Mouse (Mus musculus): Measurements from ENCODE around the gene Vmn2r110. TPM values are rescaled to one million over a fixed set of nuclear protein-coding genes. Genes with fewer than 3 reads are reported as not detected.

Vmn2r110 gene
- polyA plus RNA-seq (2016; fragmentation: Nextera tagmentation; extraction: Ambion mirVana) = 0.06 and 0.14 TPM in 2 replicates

GRCm38 (mm10) chr17:20596323-20596722 is at the start of gene Vmn2r110:
Gene Vmn2r110 (minus strand): TSS chr17:20596423.
- H3K27ac ChIP-seq = no peak within 1 kb of the TSS
- no peaks in the 10 kb centered on the region for H3K36me3 ChIP-seq (replicated peaks)
- no peak within 1 kb of the TSS for H3K9ac ChIP-seq
- no peaks in the 10 kb centered on the region for H3K4me1 ChIP-seq
- 31% methylated on average over 1 of the region's 1 CpGs for WGBS
- ATAC-seq (ENCODE audit: low FRiP score) = no peak
- no peaks in the 10 kb centered on the region for H3K27me3 ChIP-seq
- no peak within 1 kb of the TSS for H3K4me3 ChIP-seq (replicated peaks)
- peaks cover 7% of the 10 kb centered on the region for H3K9me3 ChIP-seq
- H3K4me2 ChIP-seq = no peak within 1 kb of the TSS

DNA sequence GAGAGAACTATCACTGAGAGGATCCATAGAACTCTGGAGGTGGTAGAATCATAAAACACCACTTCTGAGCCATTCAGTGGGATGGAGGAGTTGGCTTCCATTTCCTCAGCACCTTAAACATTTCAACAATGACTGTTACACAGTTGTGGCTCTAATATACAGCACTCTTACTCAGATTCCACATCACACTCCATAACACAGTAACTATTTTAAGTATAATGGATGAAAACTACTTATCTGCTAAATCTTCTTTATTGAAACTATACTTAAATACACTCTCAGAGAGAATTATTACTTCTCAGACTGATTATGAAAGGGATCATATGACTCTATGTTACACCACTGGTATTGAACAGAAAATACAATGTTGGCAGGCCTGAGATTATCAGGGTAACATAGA is 28.6 kb upstream of the Vmn2r110 start, which contains the start of gene Fpr-rs3:
Gene Fpr-rs3, minus strand, starts transcription at position 101 of the 400 bp plus-strand sequence.
- Histone ChIP-seq H3K4me1 (no peaks in the 10 kb centered on the region), H3K9me3 (peaks cover 2% of the 10 kb centered on the region; the same call in 1 of the 2 replicates), H3K4me2 (no peak within 1 kb of the TSS), H3K36me3 (replicated peaks) (no peaks in the 10 kb centered on the region), H3K9ac (no peak within 1 kb of the TSS), H3K4me3 (replicated peaks) (no peak within 1 kb of the TSS), H3K27me3 (no peaks in the 10 kb centered on the region), H3K27ac (no peak within 1 kb of the TSS)
- ATAC-seq (ENCODE audit: low FRiP score) = no peak

DNA sequence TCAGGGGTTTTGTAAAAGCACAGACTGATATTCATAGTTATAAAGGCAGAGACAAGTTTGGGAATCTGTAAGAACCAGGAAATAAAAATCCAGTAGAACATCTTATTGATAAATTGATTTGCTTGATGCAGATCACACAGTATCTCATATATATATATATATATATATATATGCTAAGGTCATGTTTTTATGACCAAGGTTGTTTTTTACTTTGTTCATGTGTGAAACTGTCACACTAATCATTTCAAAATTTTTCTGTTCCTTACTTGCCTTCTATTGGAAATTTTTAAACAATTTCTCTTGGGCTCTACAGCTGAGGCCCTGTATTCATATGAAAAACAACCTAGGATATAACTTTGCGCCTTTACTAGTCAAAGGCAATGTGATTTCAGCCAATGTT is 31.6 kb downstream of the Vmn2r110 start, which contains the start of gene Vmn2r109:
Gene Vmn2r109, minus strand, starts transcription at position 101 of the 400 bp plus-strand sequence.
- H3K4me1 ChIP-seq = no peaks in the 10 kb centered on the region
- H3K9ac ChIP-seq = no peak within 1 kb of the TSS
- no peak for ATAC-seq (ENCODE audit: low FRiP score)
- H3K36me3 ChIP-seq (replicated peaks) = no peaks in the 10 kb centered on the region
- no peaks in the 10 kb centered on the region for H3K9me3 ChIP-seq
- no peak within 1 kb of the TSS for H3K4me3 ChIP-seq (replicated peaks)
- WGBS = 92% methylated on average over 1 of the region's 1 CpGs
- H3K27me3 ChIP-seq = no peaks in the 10 kb centered on the region
- H3K27ac ChIP-seq = no peak within 1 kb of the TSS
- H3K4me2 ChIP-seq = no peak within 1 kb of the TSS

Other genes with a start within 250 kb of the Vmn2r110 start
- gene Vmn1r224, start 182.3 kb downstream of the Vmn2r110 start, polyA plus RNA-seq (2016; fragmentation: Nextera tagmentation; extraction: Ambion mirVana) = not detected in 2 replicates
- gene Vmn2r108, start 115.1 kb downstream of the Vmn2r110 start, polyA plus RNA-seq (2016; fragmentation: Nextera tagmentation; extraction: Ambion mirVana) = not detected in 2 replicates
- not detected in 2 replicates for gene Vmn1r225, start 98.3 kb downstream of the Vmn2r110 start, polyA plus RNA-seq (2016; fragmentation: Nextera tagmentation; extraction: Ambion mirVana)
- gene Vmn2r109, start 31.7 kb downstream of the Vmn2r110 start, polyA plus RNA-seq (2016; fragmentation: Nextera tagmentation; extraction: Ambion mirVana) = not detected in 2 replicates
- gene Fpr-rs3, start 28.5 kb upstream of the Vmn2r110 start, polyA plus RNA-seq (2016; fragmentation: Nextera tagmentation; extraction: Ambion mirVana) = not detected in 2 replicates
- not detected in 2 replicates for gene Vmn1r226, start 86.4 kb upstream of the Vmn2r110 start, polyA plus RNA-seq (2016; fragmentation: Nextera tagmentation; extraction: Ambion mirVana)
- not detected in 2 replicates for gene Vmn1r227, start 133.4 kb upstream of the Vmn2r110 start, polyA plus RNA-seq (2016; fragmentation: Nextera tagmentation; extraction: Ambion mirVana)
- gene Vmn1r228, start 189.7 kb upstream of the Vmn2r110 start, polyA plus RNA-seq (2016; fragmentation: Nextera tagmentation; extraction: Ambion mirVana) = not detected in 2 replicates
- 0.01 TPM in 1 of 2 replicates, not detected in the other for gene Vmn1r229, start 215.1 kb upstream of the Vmn2r110 start, polyA plus RNA-seq (2016; fragmentation: Nextera tagmentation; extraction: Ambion mirVana)
- gene Vmn1r230, start 244.0 kb upstream of the Vmn2r110 start, polyA plus RNA-seq (2016; fragmentation: Nextera tagmentation; extraction: Ambion mirVana) = not detected in 2 replicates

Measured in forebrain, embryonic 12.5 days (tissue).